Mouse (Mus musculus) bone marrow, adult 2 months (tissue): ENCODE measurements around the gene Rap2a. TPM values are rescaled to one million over a fixed set of nuclear protein-coding genes. Genes with fewer than 3 reads are reported as not detected.

Source experiments
- H3K27ac ChIP-seq: fragments of 200-500 bp; 2 replicates; pipeline ENCODE4 v1.5.1; 2012; ENCODE audit warnings: low read depth, mild to moderate bottlenecking, control low read depth, inconsistent platforms, low read length; ENCODE audit not compliant: control insufficient read depth, poor library complexity, insufficient read depth
- H3K4me1 ChIP-seq: fragments of 200-500 bp; 2 replicates; pipeline ENCODE4 v1.6.1; 2011; ENCODE audit warnings: low read length; ENCODE audit not compliant: control insufficient read depth, insufficient read depth
- H3K4me3 ChIP-seq: fragments of 200-500 bp; replicated peaks from 2 replicates; pipeline ENCODE3; 2011; ENCODE audit warnings: mild to moderate bottlenecking, low read depth, low read length, control low read depth; ENCODE audit not compliant: control insufficient read depth
- CTCF ChIP-seq: fragments of 200-500 bp; IDR thresholded peaks from 2 replicates; pipeline ENCODE4 v1.5.1; 2011; ENCODE audit warnings: low read length, control low read depth; ENCODE audit not compliant: control insufficient read depth, insufficient read depth
- POLR2A ChIP-seq: fragments of 200-500 bp; IDR thresholded peaks from 2 replicates; pipeline ENCODE4 v1.6.1; 2011; ENCODE audit warnings: low read depth, mild to moderate bottlenecking, control low read depth, low read length, borderline replicate concordance; ENCODE audit not compliant: control insufficient read depth
- WGBS: fragments of 180-500 bp; shearing (Covaris S2); methylation state at CpG from one replicate; pipeline ENCODE4 v1.1.7; 2018; 5-methylcytosine and 5-hydroxymethylcytosine counted together
- polyA plus RNA-seq: library from polyadenylated mRNA; stranded (reverse); fragments of >200 nt; gene quantifications from 2 replicates; pipeline ENCODE4 v1.2.4, GENCODE M21; 2011; ENCODE audit warnings: low replicate concordance; ENCODE audit not compliant: missing spikeins, insufficient read depth, insufficient read length

Gene Rap2a
- polyA plus RNA-seq, 1 experiment: 6.9 TPM

GRCm38 (mm10) chr14:120463938-120464727, 14.1 kb upstream of the Rap2a start:
- TF ChIP-seq POLR2A (no peak), CTCF (no peak)
- Histone ChIP-seq H3K4me1 (no peaks in the 10 kb centered on the region), H3K27ac (no peak overlapping the region), H3K4me3 (no peak overlapping the region)
- 77% methylated on average over 3 of the region's 3 CpGs for WGBS

DNA sequence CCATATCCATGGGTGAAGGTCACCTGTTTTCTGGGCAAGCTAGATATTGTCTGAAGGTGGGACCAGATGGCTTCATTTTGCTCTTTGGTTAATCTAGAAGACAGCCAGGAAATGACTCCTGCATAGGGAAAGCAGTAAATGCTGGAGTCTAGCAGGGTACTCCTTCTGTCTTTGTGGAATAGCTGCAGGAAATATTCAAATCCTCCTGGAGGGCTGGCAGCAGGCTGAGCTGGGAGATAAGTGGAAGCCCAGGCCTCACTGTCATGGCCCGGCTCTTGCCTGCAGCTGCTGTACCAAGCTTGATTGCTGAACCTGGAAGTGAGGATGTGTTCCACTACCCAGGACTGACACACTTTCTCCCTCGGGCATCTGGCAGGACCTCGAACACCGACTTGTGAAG, 11.4 kb upstream of the Rap2a start:
- TF ChIP-seq CTCF (no peak), POLR2A (no peak)
- H3K4me1 ChIP-seq: no peaks in the 10 kb centered on the region
- 73% methylated on average over 4 of the region's 4 CpGs for WGBS
- no peak overlapping the region for H3K4me3 ChIP-seq
- H3K27ac ChIP-seq: no peak overlapping the region

- no peak for TF ChIP-seq CTCF
- no peak for TF ChIP-seq POLR2A
- no peaks in the 10 kb centered on the region for H3K4me1 ChIP-seq
- WGBS: 82% methylated on average over 14 of the region's 14 CpGs
- no peak overlapping the region for H3K27ac ChIP-seq
- no peak overlapping the region for H3K4me3 ChIP-seq
Observed at GRCm38 (mm10) chr14:120469126-120469790, 9.0 kb upstream of the Rap2a start.

GRCm38 (mm10) chr14:120476186-120476697, 2.0 kb upstream of the Rap2a start:
- WGBS: 69% methylated on average over 7 of the region's 7 CpGs
- Histone ChIP-seq H3K4me1 (peaks cover 3% of the 10 kb centered on the region; the same call in 1 of the 2 replicates), H3K27ac (no peak overlapping the region), H3K4me3 (no peak overlapping the region)
- TF ChIP-seq CTCF (no peak), POLR2A (no peak)

GRCm38 (mm10) chr14:120477288-120477981, 809 bp upstream of the Rap2a start:
- TF ChIP-seq POLR2A: peak; percentile 65; the same call in 1 of the 2 replicates
- no peak for TF ChIP-seq CTCF
- under 1% methylated on average over 46 of the region's 46 CpGs for WGBS
- Histone ChIP-seq H3K4me1 (peaks cover 3% of the 10 kb centered on the region; the same call in 1 of the 2 replicates), H3K4me3 (peak overlapping the region; percentile 99), H3K27ac (peak overlapping the region; percentile 100)

- Histone ChIP-seq H3K4me1 (peaks cover 3% of the 10 kb centered on the region; the same call in 1 of the 2 replicates), H3K4me3 (peak overlapping the region; percentile 78), H3K27ac (peak overlapping the region; percentile 100)
- WGBS: 1% methylated on average over 62 of the region's 62 CpGs
- TF ChIP-seq POLR2A (peak; percentile 28; the same call in 1 of the 2 replicates), CTCF (no peak)
Observed at GRCm38 (mm10) chr14:120478641-120479341, 547 bp downstream of the Rap2a start.

GRCm38 (mm10) chr14:120480341-120480900, 2.2 kb downstream of the Rap2a start:
- peaks cover 3% of the 10 kb centered on the region; the same call in 1 of the 2 replicates for H3K4me1 ChIP-seq
- WGBS: 49% methylated on average over 8 of the region's 8 CpGs
- no peak overlapping the region for H3K27ac ChIP-seq
- TF ChIP-seq POLR2A: no peak
- TF ChIP-seq CTCF: no peak
- peak overlapping the region; percentile 19 for H3K4me3 ChIP-seq
